Mouse (Mus musculus) urinary bladder, adult 2 months (tissue): ENCODE data around the gene Myh11. TPM values are rescaled to one million over a fixed set of nuclear protein-coding genes. Genes with fewer than 3 reads are reported as not detected.
A peak's percentile ranks its signal among the peaks of the same experiment; 100 is the strongest.

Experiments
- DNase-seq: peaks from one replicate; pipeline ENCODE4 v3.0.0; 2022; ENCODE audit warnings: low spot score
- polyA plus RNA-seq: library from polyadenylated mRNA; depleted of rRNA; stranded (reverse); fragments of >200 nt; gene quantifications from 2 replicates; pipeline ENCODE4 v1.2.3, GENCODE M21; 2012

Myh11 gene
- polyA plus RNA-seq, 1 experiment = 1,679 TPM

GRCm38 (mm10) chr16:14272374-14272965, 18.7 kb downstream of the Myh11 start:
- DNase-seq = no peak

- DNase-seq = no peak
Observed at GRCm38 (mm10) chr16:14265203-14265920, 25.8 kb downstream of the Myh11 start.

DNA sequence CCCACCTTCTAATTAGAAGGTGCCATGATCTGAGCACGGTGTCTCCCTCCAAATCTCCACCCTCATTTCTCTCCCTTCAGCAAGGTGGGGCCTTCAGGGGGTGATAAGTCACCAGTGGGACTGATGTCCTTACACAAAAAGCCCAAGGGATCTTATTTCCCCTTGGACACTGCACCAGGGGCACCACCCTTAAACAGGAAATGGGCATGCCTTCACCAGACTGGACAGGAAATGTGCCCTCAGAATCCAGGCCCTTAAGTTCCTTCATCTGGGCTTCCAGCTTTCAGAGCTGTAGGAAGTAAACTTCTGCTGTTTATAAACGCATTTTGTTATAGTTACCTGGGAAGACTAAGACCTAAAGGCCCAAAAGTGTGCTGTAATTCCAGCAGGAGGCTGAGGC, 26.7 kb downstream of the Myh11 start:
- DNase-seq = no peak

- no peak for DNase-seq
Observed at GRCm38 (mm10) chr16:14263241-14263640, 27.9 kb downstream of the Myh11 start.

GRCm38 (mm10) chr16:14262410-14262809, 28.8 kb downstream of the Myh11 start:
- no peak for DNase-seq

GRCm38 (mm10) chr16:14258856-14259255, 32.3 kb downstream of the Myh11 start:
- DNase-seq = no peak

DNA sequence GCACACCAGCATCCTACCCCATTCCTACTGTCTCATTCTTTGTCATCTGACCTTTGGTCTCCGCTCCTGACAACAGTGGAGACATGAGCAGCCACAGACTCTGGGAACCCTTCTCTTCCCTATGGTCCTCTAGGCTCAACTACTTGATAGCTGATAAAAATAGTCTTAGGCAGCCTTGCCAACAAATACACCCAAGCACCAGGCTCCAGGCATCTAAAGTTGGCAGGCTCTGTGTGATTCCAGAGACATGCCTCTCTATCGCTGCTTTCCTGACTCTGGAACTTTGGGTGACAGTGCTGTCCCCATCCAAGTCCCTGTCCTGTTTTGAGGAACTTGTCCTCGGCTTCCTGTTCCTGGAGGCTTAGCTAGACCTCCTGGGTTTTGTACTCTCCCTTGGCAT, 37.6 kb downstream of the Myh11 start:
- DNase-seq = no peak

- DNase-seq = no peak
Observed at GRCm38 (mm10) chr16:14252877-14253276, 38.3 kb downstream of the Myh11 start.

- DNase-seq = no peak
Observed at GRCm38 (mm10) chr16:14249913-14250312, 41.3 kb downstream of the Myh11 start.

GRCm38 (mm10) chr16:14242553-14242952, 48.6 kb downstream of the Myh11 start:
- DNase-seq = no peak

DNA sequence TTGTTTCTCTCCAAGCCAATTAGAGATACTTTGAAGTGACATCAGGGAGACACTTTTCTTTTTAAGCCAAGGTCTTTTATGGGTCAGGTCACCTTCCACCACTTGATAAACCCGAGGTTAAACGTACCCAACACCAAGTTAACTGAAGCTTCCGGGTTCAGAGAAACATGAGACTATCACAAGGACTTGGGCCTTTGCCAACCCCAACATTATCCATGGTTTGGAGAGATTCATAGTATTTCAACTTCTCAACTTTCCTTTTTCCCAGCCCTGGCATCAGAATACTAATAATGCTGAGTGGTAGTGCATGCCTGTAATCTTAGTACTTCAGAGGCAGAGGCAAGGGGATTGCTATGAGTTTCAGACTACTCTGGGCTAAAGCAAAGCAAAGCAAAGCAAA, 49.1 kb downstream of the Myh11 start:
- no peak for DNase-seq

DNA sequence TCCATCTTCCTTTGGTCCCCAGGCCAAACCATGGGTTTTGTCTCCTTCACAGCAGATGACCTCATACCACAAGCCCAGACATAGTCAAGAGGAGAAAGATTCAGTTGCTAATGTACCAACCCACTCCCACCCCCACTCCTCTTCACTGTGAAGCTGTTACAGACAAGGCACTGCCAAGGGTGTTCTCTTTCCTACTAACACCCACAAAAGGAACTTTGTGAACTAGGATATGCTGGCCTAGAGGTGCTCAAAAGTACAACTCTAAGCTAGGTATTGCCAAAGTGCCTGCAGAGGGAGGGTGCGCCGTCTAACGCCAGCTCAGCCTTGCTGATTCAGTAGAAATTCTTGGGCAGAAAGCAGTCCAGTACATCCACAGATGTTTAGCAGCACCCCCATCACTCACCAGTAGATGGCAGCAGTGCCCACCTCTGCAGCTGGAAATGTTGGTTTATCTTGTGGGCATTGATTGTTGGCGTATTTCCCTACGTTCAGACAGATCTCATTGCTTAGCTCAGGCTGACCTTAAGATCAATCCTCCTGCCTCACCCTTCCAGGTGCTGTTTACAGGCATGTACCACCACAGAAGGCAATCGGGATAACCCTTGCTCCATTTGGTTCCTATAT, 54.0 kb downstream of the Myh11 start:
- DNase-seq = peak; percentile 61

DNA sequence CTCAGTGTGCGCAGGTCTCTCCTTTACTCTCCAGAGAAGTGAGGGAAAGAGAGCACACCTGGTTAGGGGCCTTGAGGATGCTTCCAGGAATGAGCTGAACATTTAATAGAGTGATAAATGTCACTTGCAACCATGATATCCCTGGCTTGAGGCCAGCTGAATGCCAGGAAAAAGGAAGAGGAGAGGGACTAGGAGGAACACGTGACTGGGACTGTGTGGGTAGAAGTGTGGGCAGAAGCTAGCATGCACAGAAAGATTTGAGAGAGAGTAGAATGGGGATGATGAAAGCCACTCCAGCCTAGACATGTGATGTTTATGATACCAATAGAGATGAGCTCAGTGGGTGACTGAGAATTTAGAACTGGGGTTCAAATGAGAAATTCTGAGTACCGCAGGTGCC, 76.0 kb downstream of the Myh11 start:
- no peak for DNase-seq

GRCm38 (mm10) chr16:14198798-14199197, 92.4 kb downstream of the Myh11 start:
- DNase-seq = no peak

DNA sequence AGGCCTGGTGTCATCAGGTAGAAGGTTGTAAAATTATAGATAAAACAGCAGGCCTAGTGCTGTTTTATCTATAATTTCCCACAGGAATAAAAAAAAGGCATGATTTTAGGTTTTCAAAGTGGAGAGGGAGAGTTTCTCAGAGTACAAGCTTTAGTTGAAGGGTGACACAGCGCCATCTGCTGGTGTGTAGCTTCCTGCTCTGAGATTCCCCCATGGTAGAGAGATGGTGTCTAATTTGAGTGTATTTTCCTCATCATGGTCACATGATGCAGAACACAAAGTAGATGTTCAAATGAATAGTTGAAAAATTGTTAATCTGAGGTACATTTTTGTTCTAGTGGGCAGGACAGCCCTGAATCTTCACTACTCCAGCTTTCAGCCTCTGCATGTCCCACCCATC, 95.7 kb downstream of the Myh11 start:
- DNase-seq = no peak

GRCm38 (mm10) chr16:14194164-14194950, 96.8 kb downstream of the Myh11 start:
- DNase-seq = no peak

DNA sequence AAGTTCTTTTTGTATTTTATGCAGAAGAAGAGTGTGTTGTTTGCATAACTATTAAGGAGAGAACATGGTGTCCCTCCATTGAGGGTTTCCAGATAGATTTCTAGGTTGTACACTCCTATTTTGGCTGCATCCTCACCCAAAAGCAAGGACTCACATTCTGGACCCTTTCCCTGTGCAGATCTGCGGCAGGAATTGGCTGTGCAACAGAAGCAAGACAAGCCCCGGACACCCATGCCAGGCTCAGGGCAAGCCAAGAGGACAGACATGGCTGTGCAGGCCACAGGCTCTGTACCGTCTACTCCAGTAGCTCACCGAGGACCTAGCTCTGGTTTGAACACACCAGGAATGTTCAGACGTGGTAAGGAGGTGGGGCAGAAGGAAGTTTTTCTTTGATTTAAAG, 105.7 kb downstream of the Myh11 start:
- DNase-seq = no peak

- no peak for DNase-seq
Observed at GRCm38 (mm10) chr16:14183856-14184255, 107.3 kb downstream of the Myh11 start.

DNA sequence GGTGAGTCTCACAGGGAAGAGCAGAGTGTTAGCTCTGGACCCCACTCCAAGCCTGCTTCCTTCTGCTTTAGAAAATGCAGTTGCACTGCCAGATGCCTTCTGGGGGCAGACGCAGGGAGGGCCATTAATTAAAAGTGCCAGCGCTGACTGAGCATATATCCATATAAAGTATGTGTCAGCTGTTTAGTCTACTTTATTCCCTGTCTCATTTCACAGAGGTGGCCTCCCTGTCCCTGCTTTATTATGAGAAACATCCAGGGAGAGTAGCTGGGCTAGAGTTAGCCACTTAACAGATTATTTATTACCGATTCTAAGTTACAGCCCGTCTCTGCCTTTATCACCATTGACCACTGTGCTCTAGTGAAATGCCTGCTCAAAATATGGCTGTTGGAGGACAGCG, 108.8 kb downstream of the Myh11 start:
- DNase-seq = no peak

- no peak for DNase-seq
Observed at GRCm38 (mm10) chr16:14180163-14180733, 110.9 kb downstream of the Myh11 start.

GRCm38 (mm10) chr16:14178041-14178440, 113.1 kb downstream of the Myh11 start:
- DNase-seq = no peak

DNA sequence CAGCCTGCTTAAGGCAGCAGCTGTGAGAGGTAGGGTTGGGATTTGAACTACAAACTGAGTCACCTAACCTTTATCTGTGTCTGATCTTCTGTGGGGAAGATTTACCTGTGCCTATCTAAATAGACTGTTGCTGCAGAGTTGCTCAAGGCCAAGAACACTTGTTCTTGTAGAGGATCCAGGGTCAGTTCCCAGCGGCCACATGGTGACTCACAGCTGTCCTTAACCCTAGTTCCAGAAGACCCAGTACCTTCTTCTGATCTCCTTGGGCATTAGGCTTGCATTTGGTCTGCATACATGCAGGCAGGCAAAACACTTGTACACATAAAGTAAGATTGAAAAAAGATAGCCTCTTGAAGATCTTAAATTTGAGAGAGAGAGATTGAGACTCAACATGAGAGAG, 121.5 kb downstream of the Myh11 start:
- DNase-seq = no peak
